Mouse (Mus musculus) bone marrow macrophage, adult 2 months (primary cell): Measurements from ENCODE around the gene Kif5c. TPM values are rescaled to one million over a fixed set of nuclear protein-coding genes. Genes with fewer than 3 reads are reported as not detected.

ENCODE experiments used
- H3K27ac ChIP-seq: 2 replicates; pipeline ENCODE4 v1.5.1; 2012; ENCODE audit warnings: low read depth, low read length; ENCODE audit not compliant: insufficient read depth
- H3K4me1 ChIP-seq: 2 replicates; pipeline ENCODE4 v1.6.1; 2012; ENCODE audit warnings: low read length; ENCODE audit not compliant: control insufficient read depth, insufficient read depth
- H3K4me3 ChIP-seq: 2 replicates; pipeline ENCODE4 v1.5.1; 2012; ENCODE audit warnings: mild to moderate bottlenecking, low read length, moderate library complexity; ENCODE audit not compliant: insufficient read depth
- CTCF ChIP-seq: IDR thresholded peaks from 2 replicates; pipeline ENCODE4 v1.5.1; 2012; ENCODE audit warnings: low read depth, mild to moderate bottlenecking, low read length, moderate library complexity
- POLR2A ChIP-seq: IDR thresholded peaks from 2 replicates; pipeline ENCODE4 v1.6.1; 2012; ENCODE audit warnings: mild to moderate bottlenecking, low read depth, low read length, borderline replicate concordance
- polyA plus RNA-seq: library from polyadenylated mRNA; stranded (reverse); fragments of >200 nt; gene quantifications from 2 replicates; pipeline ENCODE4 v1.2.4, GENCODE M21; 2012; ENCODE audit not compliant: missing spikeins, insufficient read depth, insufficient read length

The Kif5c gene
- polyA plus RNA-seq, 1 experiment = 7.3 TPM

- Histone ChIP-seq H3K4me3 (no peak overlapping the region), H3K4me1 (peaks cover 2% of the 10 kb centered on the region; the same call in 1 of the 2 replicates), H3K27ac (no peak overlapping the region)
- TF ChIP-seq CTCF (no peak), POLR2A (no peak)
Measured at GRCm38 (mm10) chr2:49817151-49817550, 198.1 kb downstream of the Kif5c start.

- Histone ChIP-seq H3K4me1 (no peaks in the 10 kb centered on the region), H3K4me3 (no peak overlapping the region), H3K27ac (no peak overlapping the region)
- TF ChIP-seq POLR2A (no peak), CTCF (no peak)
Measured at GRCm38 (mm10) chr2:49818126-49818525, 199.0 kb downstream of the Kif5c start.

- Histone ChIP-seq H3K4me3 (no peak overlapping the region), H3K27ac (no peak overlapping the region), H3K4me1 (no peaks in the 10 kb centered on the region)
- TF ChIP-seq CTCF (no peak), POLR2A (no peak)
Measured at GRCm38 (mm10) chr2:49822312-49822711, 203.2 kb downstream of the Kif5c start.

Other genes with a start within 250 kb of the Kif5c start
- 16.4 and 25.0 TPM in 2 replicates for gene Epc2, start 167.8 kb upstream of the Kif5c start, polyA plus RNA-seq
- gene Lypd6b, start 168.4 kb downstream of the Kif5c start, polyA plus RNA-seq = not detected in 2 replicates